Mouse (Mus musculus): ENCODE measurements around the gene Ddb2.

GRCm38 (mm10) chr2:91169587-91170322 lies 67.0 kb downstream of the Ddb2 start:
- TF ChIP-seq CTCF (IDR thresholded peaks at IDR 0.05; ENCODE audit: control insufficient read depth, insufficient read depth, insufficient replicate concordance, low read depth, low read length) (no peak), POLR2A (IDR thresholded peaks at IDR 0.05; ENCODE audit: control insufficient read depth, low read depth, low read length) (no peak)
